Mouse (Mus musculus) heart, postnatal 10 days (tissue): Measurements from ENCODE around the gene Ppp1r37. TPM values are rescaled to one million over a fixed set of nuclear protein-coding genes. Genes with fewer than 3 reads are reported as not detected.
A peak's percentile ranks its signal among the peaks of the same experiment; 100 is the strongest.

Source experiments
- DNase-seq, 2 experiments: peaks; one replicate each; pipeline ENCODE4 v3.0.0; 2021
- intact Hi-C: fragments of 180-260 bp; cut with DNase I; formaldehyde crosslinking; loops from one replicate; pipeline ENCODE4 v1.15.1; 2025
- total RNA-seq, 2 experiments: library from RNA; stranded (reverse); gene quantifications; 2 replicates each; pipeline ENCODE4 v1.2.3; 2021

Ppp1r37 gene
- total RNA-seq, 2 experiments from 2014 or later, result 43.1 to 46.2 TPM

DNA sequence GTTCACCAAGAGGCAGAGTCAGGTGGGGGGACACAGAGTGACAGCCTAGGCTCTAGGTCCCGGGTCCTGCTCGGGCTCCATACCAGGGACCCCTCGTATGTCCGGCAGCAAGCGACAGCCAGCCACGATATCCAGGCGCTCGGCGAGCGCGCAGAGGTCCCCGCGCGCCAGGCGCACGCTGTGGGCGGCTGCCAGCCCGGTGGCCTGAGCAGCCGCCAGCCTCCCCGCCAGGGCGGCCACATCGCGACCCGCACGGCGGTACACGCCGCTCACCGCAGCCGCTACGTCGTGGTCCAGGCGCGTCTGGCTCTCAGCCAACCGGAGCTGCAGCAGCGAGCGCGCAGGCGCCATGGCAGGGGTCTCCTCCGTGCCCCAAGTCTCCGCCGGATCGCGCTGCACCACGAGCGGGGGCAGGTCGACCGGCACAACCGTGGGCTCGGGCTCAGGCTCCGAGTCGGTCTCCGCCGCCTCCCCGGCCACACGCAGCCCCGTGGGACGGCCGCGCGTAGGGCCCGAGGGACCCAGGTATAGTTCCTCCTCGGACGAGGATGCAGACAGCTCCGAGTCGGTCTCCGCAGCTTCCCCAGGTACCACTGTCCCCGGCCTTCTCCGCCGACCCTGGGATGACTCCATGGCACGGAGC, 55.8 kb downstream of the Ppp1r37 start:
- intact Hi-C loops, result loop anchor here (5.0 kb wide), 1 partner anchor 110 kb away; no protein-coding TSS in a partner anchor
- peak; percentile 44 to 50 for DNase-seq

DNA sequence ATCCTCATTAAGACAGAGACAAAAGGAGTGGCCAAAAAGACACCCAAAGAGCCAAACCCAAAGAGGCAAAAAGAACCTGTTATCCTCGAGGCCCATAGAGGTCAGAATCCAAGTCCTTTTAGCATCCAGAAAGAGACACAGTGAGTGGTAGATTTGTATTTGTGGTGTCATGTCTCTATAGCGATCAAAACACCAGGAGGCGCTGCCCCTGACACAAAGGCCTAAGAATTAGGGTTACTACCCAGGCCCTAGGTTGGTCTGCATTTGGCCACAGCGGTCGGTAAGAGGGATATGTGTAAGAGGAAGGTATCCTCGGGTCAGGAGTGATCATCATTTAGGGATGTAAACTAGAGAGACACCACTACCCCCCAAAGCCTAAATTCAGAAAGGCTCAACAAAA, 56.5 kb downstream of the Ppp1r37 start:
- no peak for DNase-seq
- intact Hi-C loops, result loop anchor here (5.0 kb wide), 1 partner anchor 111 kb away; no protein-coding TSS in a partner anchor

DNA sequence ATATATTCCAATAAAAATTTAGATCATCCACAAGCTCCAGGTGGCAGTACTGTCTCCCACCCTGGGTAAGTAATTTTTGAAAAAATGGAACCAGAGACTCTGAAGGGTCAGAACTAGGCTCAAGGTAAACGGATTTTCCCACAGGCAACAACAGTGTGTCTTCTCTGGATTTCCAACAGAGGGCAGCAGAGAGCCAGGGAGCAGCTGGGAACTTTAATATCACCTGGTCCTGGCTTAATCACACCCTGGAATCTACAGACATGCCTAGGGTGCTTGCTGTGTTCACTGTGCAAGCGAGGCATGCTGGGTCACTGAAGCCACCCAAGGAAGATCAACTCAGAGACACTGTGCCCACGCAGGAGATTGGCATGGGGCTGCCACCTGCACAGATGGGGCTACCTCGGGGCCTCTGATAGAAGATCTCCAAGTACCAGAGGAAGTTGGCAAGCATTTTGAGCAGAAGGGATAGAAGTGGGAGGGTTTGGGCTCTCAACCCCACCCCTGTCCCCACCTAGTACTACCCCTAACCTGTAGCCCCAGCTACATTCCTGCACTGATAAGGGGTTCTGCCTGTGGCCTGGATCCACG, 59.3 kb downstream of the Ppp1r37 start:
- DNase-seq, result peak; percentile 55 to 82
- intact Hi-C loops, result loop anchor here (2.0 kb wide), 1 partner anchor 69 kb away; no protein-coding TSS in a partner anchor

DNA sequence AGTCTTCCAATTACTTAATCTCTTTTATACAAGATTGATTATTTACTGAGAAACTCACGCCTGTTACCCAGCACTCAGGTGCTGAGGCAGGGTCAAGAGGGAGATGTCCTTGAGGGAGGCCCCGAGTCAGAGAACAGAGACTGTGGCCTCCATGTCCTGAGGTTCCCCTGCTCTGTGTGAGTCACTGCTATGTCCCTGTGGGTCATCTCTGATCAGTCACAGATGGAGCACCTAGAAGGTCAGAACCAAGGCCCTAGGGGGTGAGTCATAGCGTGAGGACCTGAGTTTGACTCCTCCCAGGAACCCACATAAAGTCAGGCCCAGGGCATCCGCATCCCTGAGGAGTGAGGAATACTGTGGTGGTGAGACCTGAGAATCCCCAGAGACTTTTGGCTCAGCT, 61.2 kb downstream of the Ppp1r37 start:
- intact Hi-C loops, result loop anchor here (2.0 kb wide), 1 partner anchor 71 kb away; no protein-coding TSS in a partner anchor
- no peak for DNase-seq

DNA sequence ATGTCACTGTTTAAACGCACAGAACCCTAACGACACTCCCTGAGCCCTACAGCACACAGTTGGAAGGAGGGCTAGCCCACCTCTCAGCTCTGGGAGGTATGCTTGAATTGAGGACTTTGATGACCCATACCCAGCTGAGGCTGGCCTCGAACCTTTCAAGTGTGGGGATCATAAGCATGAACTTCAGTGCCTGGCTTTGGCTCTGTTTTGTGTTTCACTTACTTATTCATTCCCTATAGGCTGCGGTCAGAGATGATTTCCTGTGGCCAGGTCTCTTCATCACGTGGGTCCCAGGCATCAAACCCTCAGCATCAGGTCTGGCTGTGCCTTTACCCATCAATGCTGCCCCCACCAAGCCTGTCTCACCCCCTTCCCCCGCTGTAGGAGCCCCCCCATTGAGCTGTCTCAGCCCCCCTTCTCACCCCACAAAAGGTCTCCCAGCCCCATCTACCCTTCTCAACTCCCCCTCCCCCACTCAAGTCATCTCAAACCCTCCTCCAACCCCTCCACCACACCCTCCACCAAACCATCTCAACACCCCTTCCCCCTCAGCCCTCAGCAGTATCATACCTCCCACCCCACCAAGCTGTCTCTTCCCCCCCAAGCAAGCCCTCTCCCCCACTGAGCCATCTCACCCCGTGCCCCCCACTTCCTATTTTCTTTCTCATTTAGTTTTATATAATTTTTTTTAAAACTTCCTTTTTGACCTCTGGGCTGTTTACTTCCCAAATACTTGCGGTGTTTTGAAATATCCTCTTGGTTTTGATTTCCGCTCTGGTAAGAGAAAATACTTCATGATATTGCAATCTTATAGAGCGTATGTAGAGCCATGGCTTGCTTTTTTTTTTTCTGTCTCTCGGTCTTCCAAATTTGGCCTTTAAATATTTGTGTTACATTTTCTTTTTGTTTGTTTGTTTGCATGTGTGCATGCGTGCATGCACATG, 62.2 kb downstream of the Ppp1r37 start:
- intact Hi-C loops, result no loop called here
- no peak for DNase-seq

DNA sequence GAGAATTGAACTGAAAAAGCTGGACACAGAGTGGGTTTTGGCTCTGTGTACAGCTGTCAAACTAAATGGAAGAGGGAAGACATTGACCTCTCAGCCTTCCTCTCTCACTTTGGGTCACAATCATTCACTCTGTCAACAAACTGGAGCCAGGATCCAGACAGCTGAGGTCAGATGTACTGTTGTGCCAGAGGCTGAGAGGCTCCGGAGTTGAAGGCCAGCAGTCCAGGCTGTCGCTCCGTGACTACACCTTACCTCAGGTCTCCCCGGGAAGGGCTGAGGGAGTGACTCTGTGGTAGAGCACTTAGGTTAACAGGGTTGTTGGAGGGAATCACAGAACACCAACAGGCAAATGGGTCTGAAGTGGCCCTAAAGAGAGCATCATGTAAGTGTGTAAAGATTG, 64.5 kb downstream of the Ppp1r37 start:
- intact Hi-C loops, result no loop called here
- no peak for DNase-seq

DNA sequence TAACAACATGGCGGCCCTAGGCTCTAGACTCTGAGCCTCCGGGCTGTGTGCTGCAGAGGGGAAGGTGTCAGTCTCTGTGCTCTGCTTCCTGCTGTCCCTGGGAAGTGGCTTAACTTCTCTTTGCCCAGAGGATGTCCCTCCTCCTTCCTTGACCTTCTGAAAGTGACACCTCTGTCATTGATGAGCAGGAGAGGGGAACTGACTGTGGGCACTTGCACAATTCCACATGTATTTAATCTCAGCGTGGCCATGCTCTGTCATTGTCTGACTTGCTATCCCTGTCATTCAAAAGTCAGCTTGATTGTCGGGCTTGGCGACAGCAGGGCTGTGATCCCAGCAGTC, 66.7 kb downstream of the Ppp1r37 start:
- intact Hi-C loops, result no loop called here
- DNase-seq, result no peak

DNA sequence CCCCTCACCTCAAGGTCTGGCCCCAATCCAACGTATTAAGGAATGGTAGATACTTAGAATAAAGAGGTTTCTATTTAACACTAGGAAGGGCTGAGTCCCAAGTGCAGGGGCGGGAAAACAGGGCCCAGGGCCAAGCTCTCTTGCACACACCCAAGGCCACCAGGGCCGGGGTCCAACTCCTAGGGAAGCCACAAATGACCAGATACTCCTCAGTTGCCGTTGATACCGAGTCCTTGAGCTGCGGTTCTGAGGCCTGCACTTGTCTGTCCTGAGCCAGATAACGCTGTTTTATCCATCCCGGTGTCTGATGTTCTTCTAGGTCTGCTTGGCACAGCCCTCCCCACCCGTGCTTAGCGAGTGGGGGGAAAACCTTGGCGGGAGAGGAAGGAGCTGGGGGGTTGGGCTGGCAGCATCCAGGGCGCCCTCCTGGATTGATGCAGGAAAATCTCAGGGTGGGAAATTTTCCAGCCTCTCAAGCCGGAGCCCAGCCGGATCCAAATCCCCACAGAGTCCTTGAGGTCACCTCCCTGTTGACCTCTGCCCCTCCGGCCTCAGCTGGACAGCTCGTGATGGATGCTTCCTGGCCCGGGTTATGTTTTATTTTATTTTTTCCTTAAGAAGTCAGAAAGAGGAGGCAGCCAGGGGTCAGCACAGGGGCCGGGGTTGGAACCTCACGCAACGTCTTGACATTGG, 67.2 kb downstream of the Ppp1r37 start:
- DNase-seq, result peak; percentile 47 to 56
- intact Hi-C loops, result no loop called here

DNA sequence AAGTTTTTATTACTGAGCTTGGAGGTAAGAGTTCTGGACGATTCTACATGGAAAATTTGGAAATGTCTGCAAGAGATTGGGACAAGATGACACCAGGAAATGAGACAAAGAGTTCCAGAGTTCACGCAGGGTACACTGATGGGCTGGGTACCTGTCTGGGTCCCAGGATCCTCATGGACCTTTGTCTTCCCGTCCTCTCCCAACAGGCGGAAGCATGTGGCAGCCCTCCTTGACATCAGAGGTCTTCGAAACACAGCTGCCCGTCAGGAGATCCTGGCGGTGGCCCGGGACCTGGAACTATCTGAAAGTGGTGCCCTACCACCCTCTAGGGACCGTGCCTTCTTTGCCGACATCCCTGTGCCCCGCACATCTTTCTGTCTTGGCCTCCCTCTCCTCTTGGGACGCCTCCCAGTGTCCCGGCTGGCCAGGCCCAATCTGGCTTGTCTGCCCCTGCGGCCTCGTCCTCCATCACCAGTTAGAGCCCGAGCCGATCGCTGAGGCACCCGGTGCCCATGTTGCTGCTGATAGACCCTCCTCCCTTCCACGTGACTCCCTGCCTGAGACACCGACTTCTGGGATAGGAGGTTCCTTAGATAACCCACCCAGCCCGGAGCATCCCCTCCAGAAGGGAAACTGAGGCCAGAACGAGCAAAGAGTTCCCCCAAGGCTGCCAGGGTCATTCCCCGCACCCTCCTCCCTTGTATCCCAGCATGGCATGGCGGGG, 68.0 kb downstream of the Ppp1r37 start:
- no peak for DNase-seq
- intact Hi-C loops, result no loop called here

DNA sequence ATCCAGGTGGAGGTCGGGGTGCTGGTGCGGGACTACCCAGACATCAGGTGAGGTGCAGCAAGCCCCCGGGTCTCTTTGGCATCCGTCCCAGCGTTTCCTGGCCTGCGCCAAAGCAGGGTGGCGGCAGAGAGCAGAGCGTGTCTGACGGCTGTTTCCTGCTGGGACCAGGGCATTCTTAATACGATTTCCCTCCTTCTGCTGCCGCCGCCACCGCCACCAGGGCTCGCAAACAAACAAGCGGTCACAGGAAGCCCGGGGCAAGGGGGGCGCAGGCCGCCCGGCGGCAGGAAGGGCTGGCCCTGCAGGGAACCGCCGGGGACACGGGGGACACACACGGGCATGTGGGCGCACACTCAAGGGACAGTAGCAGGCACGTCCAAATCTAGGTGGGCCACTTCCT, 71.1 kb downstream of the Ppp1r37 start:
- intact Hi-C loops, result no loop called here
- DNase-seq, result peak; percentile 44 to 58

DNA sequence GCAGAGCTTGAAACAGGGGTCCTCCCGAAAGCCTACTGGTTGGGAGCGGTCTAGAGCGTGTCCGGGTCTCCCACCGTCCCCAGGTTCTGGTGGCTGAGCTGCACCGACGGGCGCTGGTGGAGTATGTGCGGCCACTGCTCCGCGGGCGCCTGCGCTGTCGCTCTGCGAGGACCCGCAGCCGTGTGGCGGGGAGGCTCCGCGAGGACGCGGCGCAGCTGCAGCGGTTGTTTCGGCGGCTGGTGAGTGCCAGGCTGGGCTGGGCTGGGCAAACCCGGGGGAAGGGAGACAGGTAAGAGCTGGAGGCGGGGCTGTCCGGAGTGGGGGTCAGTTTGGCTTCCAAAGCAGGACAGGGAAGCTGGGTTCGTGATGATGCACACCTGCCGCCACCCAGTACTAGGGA, 73.4 kb downstream of the Ppp1r37 start:
- no peak for DNase-seq
- intact Hi-C loops, result no loop called here

DNA sequence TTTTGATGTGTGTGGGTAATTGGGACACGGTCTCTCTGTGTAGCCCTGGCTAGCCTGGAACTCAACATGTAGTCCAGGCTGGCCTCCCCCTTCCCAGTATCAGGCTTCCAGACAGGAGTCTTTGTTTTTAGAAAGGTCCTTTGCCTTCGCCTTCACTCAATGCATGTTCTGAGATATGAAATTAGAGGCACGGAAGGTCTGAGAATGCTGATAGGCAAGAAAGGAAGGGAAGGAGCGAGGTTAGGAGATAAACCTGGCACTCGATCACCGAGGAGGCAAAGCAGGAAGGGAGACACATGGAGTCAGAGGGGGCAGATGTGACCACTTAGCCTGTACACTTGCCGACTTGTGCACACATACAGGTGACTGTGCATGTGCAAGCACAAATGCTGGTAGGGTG, 76.3 kb downstream of the Ppp1r37 start:
- no peak for DNase-seq
- intact Hi-C loops, result no loop called here

DNA sequence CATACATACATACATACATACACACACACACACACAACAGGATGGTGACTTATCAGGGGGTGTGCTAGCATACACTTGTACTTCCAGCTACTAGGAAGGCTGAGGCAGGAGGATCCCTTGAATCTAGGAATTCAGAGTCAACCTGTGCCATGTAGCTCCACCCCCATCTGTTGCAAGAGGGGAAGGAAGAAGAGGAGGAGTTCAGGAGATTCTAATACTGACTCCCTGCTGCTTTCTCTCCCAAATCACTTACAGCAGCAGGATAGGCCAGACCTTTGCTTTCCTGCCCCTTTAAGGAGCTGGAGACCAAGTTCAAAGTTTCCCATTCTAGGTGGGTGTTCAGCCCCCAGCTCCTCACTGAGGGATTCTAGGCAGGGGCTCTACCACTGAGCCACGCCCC, 77.4 kb downstream of the Ppp1r37 start:
- intact Hi-C loops, result no loop called here
- DNase-seq, result no peak

DNA sequence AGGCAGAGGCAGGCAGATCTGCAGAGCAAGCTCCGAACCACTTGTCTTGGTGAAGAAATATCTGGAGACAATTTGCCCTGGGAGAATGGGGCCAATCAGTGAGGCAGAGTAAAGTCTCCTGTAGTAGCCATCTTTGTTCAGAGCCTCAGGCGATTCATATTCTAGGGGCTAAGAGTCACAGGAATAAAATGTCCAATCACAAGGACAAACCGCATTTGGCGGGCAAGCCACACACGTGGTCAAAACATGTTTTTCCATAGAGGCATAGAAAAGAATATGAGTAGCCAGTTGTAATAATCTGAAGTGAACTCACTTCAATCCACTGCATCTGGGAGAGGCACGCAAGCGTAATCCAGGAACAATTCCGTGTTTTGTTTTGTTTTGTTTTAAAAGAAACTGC, 79.6 kb downstream of the Ppp1r37 start:
- DNase-seq, result no peak
- intact Hi-C loops, result no loop called here

Other genes with a start within 250 kb of the Ppp1r37 start
- gene Ercc1, start 218.3 kb downstream of the Ppp1r37 start, total RNA-seq, result 10 to 100 TPM; 40.1 to 43.2 TPM
- gene Cd3eap, start 203.6 kb downstream of the Ppp1r37 start, total RNA-seq, result 10 to 100 TPM in 1 of 2 experiments, 1 to 10 TPM in 1; 8.2 to 11.0 TPM
- 10 to 100 TPM; 23.1 to 40.1 TPM for gene Ppp1r13l, start 203.3 kb downstream of the Ppp1r37 start, total RNA-seq
- 10 to 100 TPM; 10.3 to 12.3 TPM for gene Ercc2, start 181.1 kb downstream of the Ppp1r37 start, total RNA-seq
- gene Klc3, start 159.0 kb downstream of the Ppp1r37 start, total RNA-seq, result under 1 TPM; 0.26 to 0.55 TPM
- 1,000 to 10,000 TPM; 3,255 to 3,362 TPM for gene Ckm, start 158.3 kb downstream of the Ppp1r37 start, total RNA-seq
- 10 to 100 TPM; 26.6 to 26.8 TPM for gene Mark4, start 104.3 kb downstream of the Ppp1r37 start, total RNA-seq
- 1 to 10 TPM in 1 of 2 experiments, under 1 TPM in 1; 0.81 to 1.0 TPM for gene Exoc3l2, start 99.7 kb downstream of the Ppp1r37 start, total RNA-seq
- 1 to 10 TPM; 2.3 to 3.2 TPM for gene Bloc1s3, start 54.7 kb downstream of the Ppp1r37 start, total RNA-seq
- 10 to 100 TPM; 43.1 to 53.1 TPM for gene Trappc6a, start 54.7 kb downstream of the Ppp1r37 start, total RNA-seq
- gene Nkpd1, start 45.2 kb downstream of the Ppp1r37 start, total RNA-seq, result not detected
- not detected for gene Zfp296, start 14.2 kb upstream of the Ppp1r37 start, total RNA-seq
- gene Gemin7, start 14.5 kb upstream of the Ppp1r37 start, total RNA-seq, result 10 to 100 TPM; 54.5 to 58.0 TPM
- 10 to 100 TPM; 24.1 to 29.5 TPM for gene Clasrp, start 41.4 kb upstream of the Ppp1r37 start, total RNA-seq
- gene Relb, start 66.4 kb upstream of the Ppp1r37 start, total RNA-seq, result 10 to 100 TPM in 1 of 2 experiments, 1 to 10 TPM in 1; 9.4 to 12.0 TPM
- gene Clptm1, start 102.0 kb upstream of the Ppp1r37 start, total RNA-seq, result 100 to 1,000 TPM in 1 of 2 experiments, 10 to 100 TPM in 1; 95.2 to 102 TPM
- under 1 TPM in 1 of 2 experiments, not detected in 1; 0.60 TPM for gene Apoc2, start 114.9 kb upstream of the Ppp1r37 start, total RNA-seq
- not detected for gene Gm44805, start 118.3 kb upstream of the Ppp1r37 start, total RNA-seq
- gene Apoc4, start 118.4 kb upstream of the Ppp1r37 start, total RNA-seq, result not detected
- gene Apoc1, start 129.6 kb upstream of the Ppp1r37 start, total RNA-seq, result 10 to 100 TPM in 1 of 2 experiments, 1 to 10 TPM in 1; 5.2 to 14.7 TPM
- 100 to 1,000 TPM; 268 to 276 TPM for gene Apoe, start 136.1 kb upstream of the Ppp1r37 start, total RNA-seq
- gene Tomm40, start 152.4 kb upstream of the Ppp1r37 start, total RNA-seq, result 100 to 1,000 TPM; 129 to 131 TPM
- gene Nectin2, start 187.4 kb upstream of the Ppp1r37 start, total RNA-seq, result 10 to 100 TPM; 43.1 to 45.2 TPM
- gene Bcam, start 207.9 kb upstream of the Ppp1r37 start, total RNA-seq, result 100 to 1,000 TPM; 299 to 317 TPM
- gene Cblc, start 233.7 kb upstream of the Ppp1r37 start, total RNA-seq, result under 1 TPM in 1 of 2 experiments, not detected in 1; 0.50 TPM